Mouse (Mus musculus): Measurements from ENCODE around the gene Tctn1. TPM values are rescaled to one million over a fixed set of nuclear protein-coding genes. Genes with fewer than 3 reads are reported as not detected.

Gene Tctn1
- polyA plus RNA-seq, 1 experiment from 2014 or later: 4.8 TPM

- H3K36me3 ChIP-seq (ENCODE audit: control insufficient read depth, insufficient read depth): no peaks in the 10 kb centered on the region
- 81% methylated on average over 12 of the region's 12 CpGs for WGBS
- no peaks in the 10 kb centered on the region for H3K27me3 ChIP-seq (replicated peaks; ENCODE audit: control insufficient read depth, insufficient read depth, low read length)
- no peak overlapping the region for H3K4me3 ChIP-seq (replicated peaks; ENCODE audit: low read length)
- H3K9ac ChIP-seq (replicated peaks; ENCODE audit: low read depth, low read length): no peak overlapping the region
- H3K4me2 ChIP-seq (ENCODE audit: low read length): no peak overlapping the region
- H3K9me3 ChIP-seq (ENCODE audit: control insufficient read depth, low read length): no peaks in the 10 kb centered on the region
- ATAC-seq: no peak
- no peak overlapping the region for H3K27ac ChIP-seq (ENCODE audit: low read length)
- 0 out of 2 replicates have a peak, but pooled peaks cover 3% of the 10 kb centered on the region for H3K4me1 ChIP-seq (replicated peaks; ENCODE audit: control insufficient read depth, insufficient read depth, low read length)
Observed at GRCm38 (mm10) chr5:122279799-122280421, 15.7 kb upstream of the Tctn1 start.

GRCm38 (mm10) chr5:122278946-122279345, 14.7 kb upstream of the Tctn1 start:
- H3K36me3 ChIP-seq (ENCODE audit: control insufficient read depth, insufficient read depth): no peaks in the 10 kb centered on the region
- H3K4me3 ChIP-seq (replicated peaks; ENCODE audit: low read length): no peak overlapping the region
- no peaks in the 10 kb centered on the region for H3K27me3 ChIP-seq (replicated peaks; ENCODE audit: control insufficient read depth, insufficient read depth, low read length)
- WGBS: 75% methylated on average over 7 of the region's 7 CpGs
- no peak for ATAC-seq
- H3K4me2 ChIP-seq (ENCODE audit: low read length): no peak overlapping the region
- no peaks in the 10 kb centered on the region for H3K9me3 ChIP-seq (ENCODE audit: control insufficient read depth, low read length)
- H3K9ac ChIP-seq (replicated peaks; ENCODE audit: low read depth, low read length): no peak overlapping the region
- no peak overlapping the region for H3K27ac ChIP-seq (ENCODE audit: low read length)
- peaks cover 5% of the 10 kb centered on the region for H3K4me1 ChIP-seq (replicated peaks; ENCODE audit: control insufficient read depth, insufficient read depth, low read length)

GRCm38 (mm10) chr5:122274785-122275184, 10.5 kb upstream of the Tctn1 start:
- ATAC-seq: no peak
- peaks cover 3% of the 10 kb centered on the region for H3K4me1 ChIP-seq (replicated peaks; ENCODE audit: control insufficient read depth, insufficient read depth, low read length)
- H3K27ac ChIP-seq (ENCODE audit: low read length): no peak overlapping the region
- H3K9ac ChIP-seq (replicated peaks; ENCODE audit: low read depth, low read length): no peak overlapping the region
- H3K9me3 ChIP-seq (ENCODE audit: control insufficient read depth, low read length): no peaks in the 10 kb centered on the region
- 15% methylated on average over 5 of the region's 5 CpGs for WGBS
- H3K27me3 ChIP-seq (replicated peaks; ENCODE audit: control insufficient read depth, insufficient read depth, low read length): no peaks in the 10 kb centered on the region
- no peak overlapping the region for H3K4me3 ChIP-seq (replicated peaks; ENCODE audit: low read length)
- no peak overlapping the region for H3K4me2 ChIP-seq (ENCODE audit: low read length)
- no peaks in the 10 kb centered on the region for H3K36me3 ChIP-seq (ENCODE audit: control insufficient read depth, insufficient read depth)

GRCm38 (mm10) chr5:122272821-122273220, 8.6 kb upstream of the Tctn1 start:
- H3K36me3 ChIP-seq (ENCODE audit: control insufficient read depth, insufficient read depth): no peaks in the 10 kb centered on the region
- no peaks in the 10 kb centered on the region for H3K27me3 ChIP-seq (replicated peaks; ENCODE audit: control insufficient read depth, insufficient read depth, low read length)
- H3K9ac ChIP-seq (replicated peaks; ENCODE audit: low read depth, low read length): no peak overlapping the region
- H3K27ac ChIP-seq (ENCODE audit: low read length): no peak overlapping the region
- no peak for ATAC-seq
- H3K4me1 ChIP-seq (replicated peaks; ENCODE audit: control insufficient read depth, insufficient read depth, low read length): peaks cover 3% of the 10 kb centered on the region
- H3K9me3 ChIP-seq (ENCODE audit: control insufficient read depth, low read length): no peaks in the 10 kb centered on the region
- WGBS: 89% methylated on average over 5 of the region's 5 CpGs
- H3K4me2 ChIP-seq (ENCODE audit: low read length): no peak overlapping the region
- H3K4me3 ChIP-seq (replicated peaks; ENCODE audit: low read length): no peak overlapping the region

- Histone ChIP-seq H3K9ac (replicated peaks; ENCODE audit: low read depth, low read length) (no peak overlapping the region), H3K27ac (ENCODE audit: low read length) (no peak overlapping the region), H3K4me3 (replicated peaks; ENCODE audit: low read length) (no peak overlapping the region), H3K27me3 (replicated peaks; ENCODE audit: control insufficient read depth, insufficient read depth, low read length) (no peaks in the 10 kb centered on the region), H3K9me3 (ENCODE audit: control insufficient read depth, low read length) (no peaks in the 10 kb centered on the region), H3K36me3 (ENCODE audit: control insufficient read depth, insufficient read depth) (no peaks in the 10 kb centered on the region), H3K4me1 (replicated peaks; ENCODE audit: control insufficient read depth, insufficient read depth, low read length) (peaks cover 3% of the 10 kb centered on the region), H3K4me2 (ENCODE audit: low read length) (no peak overlapping the region)
- 76% methylated on average over 12 of the region's 12 CpGs for WGBS
- no peak for ATAC-seq
Observed at GRCm38 (mm10) chr5:122268858-122269604, 4.8 kb upstream of the Tctn1 start.

GRCm38 (mm10) chr5:122267899-122268298, 3.6 kb upstream of the Tctn1 start:
- no peak for ATAC-seq
- no peaks in the 10 kb centered on the region for H3K9me3 ChIP-seq (ENCODE audit: control insufficient read depth, low read length)
- WGBS: 24% methylated on average over 5 of the region's 5 CpGs

GRCm38 (mm10) chr5:122267136-122267535, 2.9 kb upstream of the Tctn1 start:
- no peak overlapping the region for H3K9ac ChIP-seq (replicated peaks; ENCODE audit: low read depth, low read length)
- peaks cover 12% of the 10 kb centered on the region for H3K4me1 ChIP-seq (replicated peaks; ENCODE audit: control insufficient read depth, insufficient read depth, low read length)
- no peak overlapping the region for H3K27ac ChIP-seq (ENCODE audit: low read length)
- H3K4me2 ChIP-seq (ENCODE audit: low read length): no peak overlapping the region
- no peaks in the 10 kb centered on the region for H3K36me3 ChIP-seq (ENCODE audit: control insufficient read depth, insufficient read depth)
- H3K27me3 ChIP-seq (replicated peaks; ENCODE audit: control insufficient read depth, insufficient read depth, low read length): no peaks in the 10 kb centered on the region
- no peak for ATAC-seq
- WGBS: 78% methylated on average over 7 of the region's 7 CpGs
- no peak overlapping the region for H3K4me3 ChIP-seq (replicated peaks; ENCODE audit: low read length)
- H3K9me3 ChIP-seq (ENCODE audit: control insufficient read depth, low read length): no peaks in the 10 kb centered on the region

More at GRCm38 (mm10) chr5:122267899-122268298, 3.6 kb upstream of the Tctn1 start:
- H3K4me2 ChIP-seq (ENCODE audit: low read length): no peak overlapping the region
- no peaks in the 10 kb centered on the region for H3K36me3 ChIP-seq (ENCODE audit: control insufficient read depth, insufficient read depth)
- no peaks in the 10 kb centered on the region for H3K27me3 ChIP-seq (replicated peaks; ENCODE audit: control insufficient read depth, insufficient read depth, low read length)
- no peak overlapping the region for H3K4me3 ChIP-seq (replicated peaks; ENCODE audit: low read length)
- H3K9ac ChIP-seq (replicated peaks; ENCODE audit: low read depth, low read length): no peak overlapping the region
- no peak overlapping the region for H3K27ac ChIP-seq (ENCODE audit: low read length)
- H3K4me1 ChIP-seq (replicated peaks; ENCODE audit: control insufficient read depth, insufficient read depth, low read length): peaks cover 11% of the 10 kb centered on the region

- 88% methylated on average over 2 of the region's 2 CpGs for WGBS
- no peak for ATAC-seq
- Histone ChIP-seq H3K27me3 (replicated peaks; ENCODE audit: control insufficient read depth, insufficient read depth, low read length) (no peaks in the 10 kb centered on the region), H3K36me3 (ENCODE audit: control insufficient read depth, insufficient read depth) (no peaks in the 10 kb centered on the region), H3K4me3 (replicated peaks; ENCODE audit: low read length) (no peak overlapping the region), H3K27ac (ENCODE audit: low read length) (no peak overlapping the region), H3K4me1 (replicated peaks; ENCODE audit: control insufficient read depth, insufficient read depth, low read length) (peaks cover 15% of the 10 kb centered on the region), H3K9me3 (ENCODE audit: control insufficient read depth, low read length) (no peaks in the 10 kb centered on the region), H3K4me2 (ENCODE audit: low read length) (no peak overlapping the region), H3K9ac (replicated peaks; ENCODE audit: low read depth, low read length) (no peak overlapping the region)
Observed at GRCm38 (mm10) chr5:122265942-122266341, 1.7 kb upstream of the Tctn1 start.

- peaks cover 15% of the 10 kb centered on the region for H3K4me1 ChIP-seq (replicated peaks; ENCODE audit: control insufficient read depth, insufficient read depth, low read length)
- H3K9me3 ChIP-seq (ENCODE audit: control insufficient read depth, low read length): no peaks in the 10 kb centered on the region
- no peak for ATAC-seq
- no peak overlapping the region for H3K4me3 ChIP-seq (replicated peaks; ENCODE audit: low read length)
- 63% methylated on average over 3 of the region's 3 CpGs for WGBS
- H3K9ac ChIP-seq (replicated peaks; ENCODE audit: low read depth, low read length): no peak overlapping the region
- H3K36me3 ChIP-seq (ENCODE audit: control insufficient read depth, insufficient read depth): no peaks in the 10 kb centered on the region
- H3K27ac ChIP-seq (ENCODE audit: low read length): no peak overlapping the region
- H3K4me2 ChIP-seq (ENCODE audit: low read length): no peak overlapping the region
- H3K27me3 ChIP-seq (replicated peaks; ENCODE audit: control insufficient read depth, insufficient read depth, low read length): no peaks in the 10 kb centered on the region
Observed at GRCm38 (mm10) chr5:122265187-122265586, 927 bp upstream of the Tctn1 start.

Data from forebrain, embryonic 16.5 days (tissue).